Mouse (Mus musculus) retina, adult 2 months (tissue): ENCODE measurements around the gene Camta1.
A peak's percentile ranks its signal among the peaks of the same experiment; 100 is the strongest.

Experiments used
- DNase-seq: peaks from one replicate; pipeline ENCODE4 v3.0.0-alpha.2; 2012; ENCODE audit warnings: low read depth, low spot score

The Camta1 gene

DNA sequence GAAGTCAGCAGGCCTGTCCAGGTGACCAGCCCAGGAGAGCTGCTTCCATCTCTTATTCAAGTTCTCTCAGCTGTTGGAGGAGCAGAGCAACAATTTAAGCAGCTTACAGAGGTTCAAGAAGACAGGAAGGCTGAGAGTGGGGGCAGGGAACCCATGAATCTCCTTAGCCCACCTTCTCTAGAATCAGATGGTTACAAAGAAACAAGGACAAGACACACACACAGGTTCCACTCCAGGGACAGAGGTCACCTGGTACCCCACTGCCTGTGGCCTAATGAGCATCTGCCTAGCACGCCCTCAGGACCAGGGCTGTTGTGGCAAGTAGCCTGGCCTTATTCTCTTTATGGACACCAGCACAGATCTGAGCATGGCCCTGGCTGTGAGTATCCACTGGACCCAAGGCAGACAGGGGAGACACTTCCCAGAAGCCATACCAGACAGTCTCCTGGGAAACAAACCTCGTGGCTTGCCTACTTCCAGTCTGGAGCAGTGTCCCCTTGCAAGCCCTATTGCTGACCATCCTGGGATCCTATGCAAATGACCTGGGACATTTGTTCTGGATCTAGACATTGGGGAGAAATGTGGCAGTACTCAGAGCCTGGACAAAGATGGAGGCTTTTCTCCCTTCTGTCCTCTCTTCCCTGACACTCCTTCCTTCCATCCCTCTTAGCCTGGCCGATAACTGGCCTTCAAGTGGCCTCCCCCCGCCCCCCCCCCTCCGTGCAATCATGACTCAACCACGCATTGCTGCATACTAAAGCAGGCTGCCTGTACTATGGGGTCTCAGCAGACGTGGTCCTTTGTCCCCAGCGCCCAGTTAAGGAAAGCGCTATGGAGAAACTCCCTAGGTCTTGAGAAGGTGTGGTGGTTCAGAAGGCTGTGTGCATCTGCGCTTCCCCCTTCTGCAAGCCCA is 733.8 kb downstream of the Camta1 start:
- no peak for DNase-seq

GRCm38 (mm10) chr4:151118883-151119282 is 742.8 kb downstream of the Camta1 start:
- no peak for DNase-seq

- DNase-seq, result no peak
Measured at GRCm38 (mm10) chr4:151114574-151114973, 747.1 kb downstream of the Camta1 start.

- no peak for DNase-seq
Measured at GRCm38 (mm10) chr4:151111226-151111625, 750.5 kb downstream of the Camta1 start.

GRCm38 (mm10) chr4:151108834-151109241 is 752.8 kb downstream of the Camta1 start:
- no peak for DNase-seq

DNA sequence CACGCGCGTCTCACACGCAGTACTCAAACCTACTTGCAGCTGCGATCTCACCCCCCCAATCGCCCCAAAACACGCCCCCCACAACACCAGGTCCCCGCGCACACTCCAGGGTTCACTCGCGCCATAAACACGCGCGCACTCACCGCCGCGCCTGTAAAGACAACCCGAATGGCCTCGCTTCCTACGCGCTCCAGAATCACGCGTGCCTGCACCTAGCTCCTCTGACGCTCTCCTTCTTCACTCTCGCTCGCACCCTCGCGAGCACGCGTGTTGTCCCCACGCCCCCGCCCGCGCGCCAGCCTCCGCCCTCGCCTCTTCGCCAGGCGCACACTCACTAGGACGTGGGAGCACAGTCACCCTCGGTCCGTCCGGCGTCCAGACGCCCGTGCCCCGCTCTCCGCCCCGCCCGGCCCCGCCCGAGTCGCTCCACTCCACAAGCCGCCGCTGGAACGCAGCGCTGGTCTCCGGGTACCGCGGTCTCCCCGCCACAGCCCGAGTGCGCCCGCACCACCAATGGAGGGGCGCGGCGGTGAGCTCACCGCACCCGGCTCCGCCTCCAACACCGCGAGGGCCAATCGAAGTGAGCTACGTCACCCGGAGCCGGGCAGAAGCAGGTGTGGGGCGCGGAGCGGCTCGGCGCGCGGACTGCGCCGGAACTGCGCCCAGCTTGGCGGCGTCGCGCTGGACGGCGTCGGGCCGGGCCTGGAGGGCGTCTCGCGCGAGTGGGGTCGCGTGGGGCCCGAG is 753.5 kb downstream of the Camta1 start:
- DNase-seq, result peak; percentile 87

DNA sequence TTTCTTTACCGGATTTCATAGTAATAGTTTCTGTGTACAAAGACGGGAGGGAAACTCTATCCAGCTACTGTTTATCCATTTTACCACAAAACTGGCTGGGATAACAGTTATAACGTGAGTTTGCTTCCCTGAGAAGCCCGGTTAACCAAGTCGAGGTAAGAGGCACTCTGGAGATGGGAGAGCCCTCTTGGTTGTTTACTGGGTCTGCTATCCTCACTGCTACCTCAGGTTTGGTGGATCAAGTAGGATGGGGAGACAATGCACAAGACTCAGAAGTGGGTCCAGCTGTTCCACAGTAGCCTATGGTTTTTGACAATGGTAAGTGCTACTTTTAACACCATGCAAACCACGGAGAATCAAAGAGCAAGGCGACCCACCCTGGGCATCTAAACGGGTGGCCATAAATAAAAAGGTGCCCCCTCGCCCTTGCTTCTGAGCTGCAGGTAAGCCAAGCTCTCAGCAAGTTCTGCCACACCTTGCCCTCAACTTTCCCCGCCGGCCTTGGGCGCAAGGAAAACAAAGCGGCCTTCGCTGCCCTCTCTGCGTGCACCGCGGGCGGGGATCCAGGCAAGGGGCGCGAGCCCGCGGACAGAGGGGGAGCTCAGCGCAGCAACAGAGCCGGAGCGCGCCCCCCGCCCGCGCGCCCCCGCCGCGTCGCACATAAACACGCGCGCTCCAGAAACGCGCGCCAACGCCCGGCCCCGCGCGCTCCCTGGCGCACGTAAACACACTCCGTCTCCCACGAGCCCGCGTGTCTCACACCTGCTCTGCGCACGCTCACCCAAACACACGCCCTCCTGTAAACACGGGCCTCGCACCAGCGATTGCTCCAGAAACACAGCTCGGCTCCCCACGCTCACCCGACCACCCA is 754.3 kb downstream of the Camta1 start:
- DNase-seq, result no peak

DNA sequence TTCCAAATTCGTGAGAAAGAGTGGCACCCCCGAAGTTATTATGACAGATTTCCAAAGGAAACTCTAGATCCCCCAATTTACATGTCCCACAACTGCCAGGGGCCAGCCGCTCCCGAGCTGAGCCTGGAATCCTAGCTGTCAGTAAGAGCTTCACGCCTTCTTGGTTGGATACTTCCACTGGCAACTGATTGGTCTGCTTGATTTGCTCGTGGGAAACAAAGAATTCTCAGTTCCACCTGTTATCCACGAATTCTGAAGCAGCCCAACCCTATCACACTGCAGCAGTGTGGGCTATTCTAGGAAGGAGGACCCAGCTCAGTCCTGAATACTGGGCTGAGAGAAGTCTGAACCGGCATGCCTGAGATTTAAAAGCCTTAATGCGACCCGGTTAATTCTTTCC is 755.2 kb downstream of the Camta1 start:
- no peak for DNase-seq

DNA sequence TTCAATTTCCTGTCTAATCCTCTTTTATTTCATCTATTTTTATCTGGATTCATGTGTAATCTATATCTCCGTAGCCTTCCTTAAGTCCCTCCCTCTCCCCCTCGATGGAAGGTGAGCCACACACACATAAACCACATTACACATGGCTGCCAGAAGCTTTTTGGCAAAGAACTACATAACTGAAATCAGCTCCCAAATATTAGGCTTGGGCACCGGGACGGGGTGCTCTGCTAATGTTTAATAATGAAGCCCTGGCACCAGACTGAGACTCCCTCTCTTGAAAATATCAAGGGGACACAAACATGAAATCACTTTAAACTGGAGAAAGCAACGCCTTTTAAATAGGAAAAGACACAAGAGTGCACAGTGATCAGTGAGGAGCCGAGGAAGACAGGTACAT is 755.8 kb downstream of the Camta1 start:
- no peak for DNase-seq

DNA sequence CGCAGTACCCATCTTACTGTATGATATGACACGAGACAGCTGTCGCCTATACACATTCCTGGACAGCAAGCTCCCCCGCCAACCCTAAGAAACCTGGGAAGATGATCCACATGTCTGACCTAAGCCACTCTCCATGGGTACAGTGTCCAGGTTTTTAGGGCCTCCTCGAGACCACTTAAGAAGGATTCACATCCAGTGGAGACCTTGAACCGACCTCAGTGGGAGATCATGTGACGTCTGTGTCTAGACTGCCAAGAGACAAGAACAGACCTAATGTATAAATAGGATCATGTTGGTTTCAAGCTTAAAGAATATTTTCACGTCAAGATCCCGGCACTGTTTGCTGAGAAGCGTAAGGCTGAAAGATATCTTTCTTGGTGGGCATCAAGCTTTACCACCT is 757.5 kb downstream of the Camta1 start:
- DNase-seq, result no peak

DNA sequence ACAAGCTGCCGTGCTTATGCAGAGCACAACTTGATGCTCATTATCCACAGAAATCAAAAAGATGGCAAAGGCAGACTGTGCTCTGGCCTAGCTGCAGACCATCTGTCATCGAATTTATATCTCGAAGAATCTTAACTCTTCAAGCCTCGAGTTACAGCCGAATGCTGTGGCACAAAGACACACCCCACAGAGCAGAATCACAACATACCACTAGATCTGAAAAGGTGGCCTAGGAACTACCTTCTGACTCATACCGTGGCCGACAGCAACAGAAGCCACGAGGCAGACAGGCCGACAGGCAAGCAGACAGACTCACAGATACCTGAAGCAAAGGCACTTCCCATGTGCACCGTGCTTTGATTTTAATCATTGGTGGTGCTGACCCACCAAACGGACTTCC is 758.0 kb downstream of the Camta1 start:
- no peak for DNase-seq

- no peak for DNase-seq
Measured at GRCm38 (mm10) chr4:151097104-151097438, 764.6 kb downstream of the Camta1 start.

- DNase-seq, result no peak
Measured at GRCm38 (mm10) chr4:151096334-151097103, 765.2 kb downstream of the Camta1 start.

DNA sequence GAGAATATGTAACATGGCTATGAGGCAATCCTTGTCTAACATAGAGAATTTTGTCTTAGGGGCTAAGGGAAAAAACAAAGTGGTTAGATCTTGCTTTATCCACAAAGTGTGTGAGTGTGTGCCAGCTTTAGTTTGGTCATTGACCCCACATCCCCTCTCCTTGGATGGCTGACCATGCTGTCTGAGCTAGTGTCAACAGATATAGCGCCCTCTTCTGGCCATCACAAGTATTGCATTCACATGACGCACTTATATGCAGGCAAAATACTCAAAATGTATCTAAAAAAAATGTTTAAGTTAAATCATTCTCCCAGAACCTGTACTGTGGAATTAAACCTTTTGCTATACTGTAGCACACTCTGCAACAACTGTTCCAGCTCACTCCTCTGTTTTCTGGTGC is 766.5 kb downstream of the Camta1 start:
- no peak for DNase-seq

DNA sequence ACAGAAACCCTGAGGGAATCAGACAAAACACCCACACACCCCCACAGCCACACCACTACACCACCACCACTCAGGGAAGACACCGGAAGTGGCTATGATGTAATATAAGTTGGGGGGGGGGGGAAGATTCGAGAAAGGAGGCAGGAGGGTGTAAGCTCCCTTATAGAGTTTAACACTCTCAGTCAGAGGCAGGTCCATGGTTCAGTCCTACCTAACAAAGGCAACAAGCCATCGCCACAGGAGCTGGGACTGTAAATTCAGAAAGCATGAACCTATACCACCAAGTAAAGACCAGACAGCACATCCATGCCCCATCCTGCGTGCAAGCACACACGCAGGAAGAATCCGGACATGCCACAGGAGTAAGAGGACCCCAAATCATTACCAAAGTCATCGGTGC is 772.4 kb downstream of the Camta1 start, which contains the start of gene Gm13090:
Gene Gm13090, plus strand, starts transcription at position 301 of the 400 bp plus-strand sequence.
- no peak for DNase-seq

DNA sequence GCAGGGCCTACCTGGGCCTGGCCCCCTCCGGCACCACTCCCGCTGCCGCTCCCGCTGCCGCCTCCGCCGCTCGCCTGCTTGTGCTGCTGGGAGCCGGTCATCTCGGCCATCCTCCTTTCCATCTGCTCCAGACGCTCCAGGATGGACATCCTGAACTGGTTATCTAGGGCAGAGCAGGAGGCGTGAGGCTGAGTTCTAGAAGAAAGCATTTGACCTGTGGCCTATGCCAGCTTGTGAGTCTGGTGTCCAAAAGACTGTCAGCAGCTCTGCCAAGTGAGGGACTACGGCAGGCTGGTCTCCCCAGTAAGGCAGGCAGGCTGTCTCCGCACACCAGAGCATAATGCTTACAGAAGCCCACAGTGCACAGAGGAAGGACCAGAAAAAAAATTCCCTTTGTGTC is 772.9 kb downstream of the Camta1 start:
- DNase-seq, result no peak

DNA sequence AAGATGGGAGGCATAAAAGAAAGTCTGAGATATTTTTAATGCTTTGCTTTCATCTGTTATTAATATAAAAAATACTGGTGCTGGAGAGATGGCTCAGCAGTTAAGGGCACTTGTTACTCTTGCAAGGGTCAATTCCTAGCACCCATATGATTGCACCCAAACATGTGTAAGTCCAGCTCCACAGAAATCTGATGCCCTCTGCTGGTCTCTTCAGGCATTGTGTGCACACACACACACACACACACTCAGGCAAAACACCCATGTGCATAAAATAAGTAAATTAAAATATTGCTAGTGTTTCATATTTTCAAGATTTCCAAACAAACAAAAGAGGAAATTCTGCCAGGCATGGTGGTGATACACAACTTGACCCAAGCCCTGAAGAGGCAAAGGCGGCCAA is 774.3 kb downstream of the Camta1 start:
- DNase-seq, result no peak

GRCm38 (mm10) chr4:151083027-151083426 is 778.6 kb downstream of the Camta1 start:
- DNase-seq, result peak; percentile 61

- DNase-seq, result no peak
Measured at GRCm38 (mm10) chr4:151081977-151082376, 779.7 kb downstream of the Camta1 start.

- DNase-seq, result no peak
Measured at GRCm38 (mm10) chr4:151081355-151081754, 780.3 kb downstream of the Camta1 start.

GRCm38 (mm10) chr4:151074817-151075216 is 786.9 kb downstream of the Camta1 start:
- DNase-seq, result no peak
